In genomic region chr9:8760876-8761275, GRCm38 (mm10) we compare ENCODE assay signal across 21 mouse cellular contexts.
DNase-seq lines count a peak whose midpoint lies in the region; ATAC-seq and TF ChIP-seq lines count a peak whose summit lies in the region.
"Had no signal": no experiment of that assay in that cellular context is flagged by ENCODE, and none has a peak within 500 bp of the region (broad histone marks: within the 10 kb centered on the region; RNA-seq: fewer than 3 reads in every experiment).

No protein-coding gene starts in this region.

- TF ChIP-seq CTCF in brain, embryonic 14.5 days (IDR thresholded peaks at IDR 0.05; ENCODE audit: borderline replicate concordance, extremely low read depth, insufficient read depth, insufficient read length) = no peak
- no peak for TF ChIP-seq CTCF in left cerebral cortex, adult 2 months (IDR thresholded peaks at IDR 0.05)

- H3K9ac ChIP-seq in hindbrain, embryonic 14.5 days = no peak overlapping the region
- no peak overlapping the region for H3K9ac ChIP-seq in hindbrain, embryonic 12.5 days
- H3K9ac ChIP-seq: embryonic facial prominence, embryonic 15.5 days; forebrain, embryonic 15.5 days; heart, embryonic 12.5 days; intestine, embryonic 15.5 days had no signal

- H3K4me1 ChIP-seq in hindbrain, embryonic 14.5 days (replicated peaks; ENCODE audit: control insufficient read depth, insufficient read depth, low read length) = no peaks in the 10 kb centered on the region
- no peaks in the 10 kb centered on the region for H3K4me1 ChIP-seq in hindbrain, embryonic 12.5 days
- H3K4me1 ChIP-seq: embryonic facial prominence, embryonic 15.5 days; forebrain, embryonic 10.5 days; forebrain, embryonic 15.5 days; heart, embryonic 12.5 days; intestine, embryonic 15.5 days had no signal

- no peak overlapping the region for H3K27ac ChIP-seq in hindbrain, embryonic 14.5 days
- H3K27ac ChIP-seq in hindbrain, embryonic 12.5 days = no peak overlapping the region
- no peak overlapping the region for H3K27ac ChIP-seq in left cerebral cortex, adult 2 months
- H3K27ac ChIP-seq: embryonic facial prominence, embryonic 15.5 days; forebrain, embryonic 10.5 days; forebrain, embryonic 15.5 days; intestine, embryonic 15.5 days had no signal

- DNase-seq in adrenal gland, adult (ENCODE audit: inconsistent age in 2 of 2, low spot score in 1 of 2) = peak; percentile 29 to 82
- no peak for DNase-seq in adrenal gland, adult 18-20 months (ENCODE audit: low spot score in 2 of 2)
- no peak for DNase-seq in hindbrain, embryonic 14.5 days (ENCODE audit: low spot score)
- peak; percentile 56 for DNase-seq in adrenal gland, postnatal 14 days
- DNase-seq in brain, embryonic 14.5 days (ENCODE audit: low read depth) = peak; percentile 35
- no peak for DNase-seq in left cerebral cortex, adult 2 months (ENCODE audit: extremely low spot score in 1 of 2, low spot score in 2 of 2)
- DNase-seq: B cell, adult 2 months; cerebellum, adult 18-20 months; cerebellum, adult 9-11 months; embryo, embryonic 11 days; gastrocnemius, postnatal 10 days; kidney, adult 18-20 months had no signal

- 0 out of 2 replicates have a peak, but pooled peaks have one; percentile 17 for ATAC-seq in hindbrain, embryonic 14.5 days (ENCODE audit: low FRiP score)
- no peak for ATAC-seq in hindbrain, embryonic 12.5 days (ENCODE audit: low FRiP score)
- ATAC-seq: CD4-positive, CD25-positive, alpha-beta regulatory T cell, adult 4 months; forebrain, embryonic 15.5 days; intestine, embryonic 15.5 days had no signal

- no peaks in the 10 kb centered on the region for H3K9me3 ChIP-seq in hindbrain, embryonic 14.5 days (ENCODE audit: control insufficient read depth, low read length)
- H3K9me3 ChIP-seq in hindbrain, embryonic 12.5 days (replicated peaks) = no peaks in the 10 kb centered on the region
- H3K9me3 ChIP-seq: embryonic facial prominence, embryonic 15.5 days; forebrain, embryonic 10.5 days; forebrain, embryonic 15.5 days; G1E; heart, embryonic 12.5 days; intestine, embryonic 15.5 days had no signal

- TF ChIP-seq POLR2A in brain, embryonic 14.5 days (IDR thresholded peaks at IDR 0.05; ENCODE audit: borderline replicate concordance, extremely low read depth, insufficient read depth, insufficient read length, poor library complexity, severe bottlenecking) = no peak

- intact Hi-C loops in left cerebral cortex, adult 2 months (cut with DNase I) = no loop called here

- WGBS in hindbrain, embryonic 14.5 days = 68% methylated on average over 1 of the region's 1 CpGs
- 59% methylated on average over 1 of the region's 1 CpGs for WGBS in hindbrain, embryonic 12.5 days

- H3K4me3 ChIP-seq in hindbrain, embryonic 14.5 days (replicated peaks; ENCODE audit: low read length) = no peak overlapping the region
- H3K4me3 ChIP-seq in hindbrain, embryonic 12.5 days = no peak overlapping the region
- H3K4me3 ChIP-seq in left cerebral cortex, adult 2 months = no peak overlapping the region
- H3K4me3 ChIP-seq: embryonic facial prominence, embryonic 15.5 days; erythroblast, embryonic 14.5 days; forebrain, embryonic 10.5 days; forebrain, embryonic 15.5 days; heart, embryonic 12.5 days; intestine, embryonic 15.5 days had no signal

- no peaks in the 10 kb centered on the region for H3K36me3 ChIP-seq in hindbrain, embryonic 14.5 days (replicated peaks; ENCODE audit: control insufficient read depth, insufficient read depth)
- no peaks in the 10 kb centered on the region for H3K36me3 ChIP-seq in hindbrain, embryonic 12.5 days
- H3K36me3 ChIP-seq: embryonic facial prominence, embryonic 15.5 days; forebrain, embryonic 10.5 days; forebrain, embryonic 15.5 days; G1E; heart, embryonic 12.5 days; intestine, embryonic 15.5 days had no signal

- H3K27me3 ChIP-seq in hindbrain, embryonic 14.5 days (ENCODE audit: control insufficient read depth, insufficient read depth, low read length) = no peaks in the 10 kb centered on the region
- no peaks in the 10 kb centered on the region for H3K27me3 ChIP-seq in hindbrain, embryonic 12.5 days
- H3K27me3 ChIP-seq: embryonic facial prominence, embryonic 15.5 days; forebrain, embryonic 15.5 days; heart, embryonic 12.5 days; intestine, embryonic 15.5 days had no signal

- no peak overlapping the region for H3K4me2 ChIP-seq in hindbrain, embryonic 14.5 days (replicated peaks)
- no peak overlapping the region for H3K4me2 ChIP-seq in hindbrain, embryonic 12.5 days (replicated peaks)
- H3K4me2 ChIP-seq: embryonic facial prominence, embryonic 15.5 days; forebrain, embryonic 15.5 days; heart, embryonic 12.5 days; intestine, embryonic 15.5 days had no signal

Comparison
In these comparisons a context has a peak if more than half of its experiments do, and no peak if none do; other contexts are left out.
1. DNase-seq: peak in adrenal gland, adult (2 of 2), adrenal gland, postnatal 14 days (single experiment) and brain, embryonic 14.5 days (single experiment); none in adrenal gland, adult 18-20 months (0 of 2), hindbrain, embryonic 14.5 days (single experiment) and left cerebral cortex, adult 2 months (0 of 2).